Mouse (Mus musculus): ENCODE measurements around the gene Tulp2. TPM values are rescaled to one million over a fixed set of nuclear protein-coding genes. Genes with fewer than 3 reads are reported as not detected.

Tulp2 gene
- total RNA-seq, 2 experiments from 2014 or later = not detected

DNA sequence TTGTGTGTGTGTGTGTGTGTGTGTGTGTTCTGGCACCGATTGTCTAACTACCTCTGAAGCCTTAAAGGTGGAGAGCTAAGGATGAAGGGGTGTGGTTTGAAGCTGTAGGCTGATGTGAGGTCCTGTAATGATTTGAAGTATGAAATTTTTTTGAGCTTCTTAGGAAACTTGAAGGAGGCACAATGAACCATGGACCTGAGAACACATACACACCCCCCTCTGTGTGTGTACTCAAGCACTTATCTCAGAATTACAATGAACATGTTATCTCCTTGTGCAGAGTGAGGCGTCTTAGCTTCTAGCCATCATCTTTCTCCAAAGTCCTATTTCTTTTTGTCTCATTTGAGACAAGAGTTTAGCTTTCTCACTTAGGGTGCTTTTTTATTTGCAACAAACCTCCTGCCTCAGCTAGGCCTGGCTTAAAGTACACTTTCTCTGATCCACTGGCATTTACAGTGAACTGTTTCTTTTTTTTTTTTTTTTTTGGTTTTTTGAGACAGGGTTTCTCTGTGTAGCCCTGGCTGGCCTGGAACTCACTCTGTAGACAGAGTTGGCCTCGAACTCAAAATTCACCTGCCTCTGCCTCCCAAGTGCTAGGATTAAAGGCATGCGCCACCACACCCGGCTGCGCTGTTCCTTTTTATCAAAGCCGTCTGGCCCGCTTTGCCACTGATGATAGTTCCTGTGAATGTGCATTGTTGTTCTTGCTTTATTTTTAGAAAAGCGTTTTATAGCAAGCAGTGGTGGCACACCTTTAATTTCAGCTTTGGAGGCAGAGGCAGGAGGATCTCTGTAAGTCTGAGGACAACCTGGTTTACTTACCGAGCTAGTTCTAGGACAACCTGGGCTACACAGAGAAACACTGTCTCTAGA lies 87.2 kb downstream of the Tulp2 start:
- DNase-seq (ENCODE audit: low spot score) = no peak
- intact Hi-C loops (cut with DNase I) = no loop called here

DNA sequence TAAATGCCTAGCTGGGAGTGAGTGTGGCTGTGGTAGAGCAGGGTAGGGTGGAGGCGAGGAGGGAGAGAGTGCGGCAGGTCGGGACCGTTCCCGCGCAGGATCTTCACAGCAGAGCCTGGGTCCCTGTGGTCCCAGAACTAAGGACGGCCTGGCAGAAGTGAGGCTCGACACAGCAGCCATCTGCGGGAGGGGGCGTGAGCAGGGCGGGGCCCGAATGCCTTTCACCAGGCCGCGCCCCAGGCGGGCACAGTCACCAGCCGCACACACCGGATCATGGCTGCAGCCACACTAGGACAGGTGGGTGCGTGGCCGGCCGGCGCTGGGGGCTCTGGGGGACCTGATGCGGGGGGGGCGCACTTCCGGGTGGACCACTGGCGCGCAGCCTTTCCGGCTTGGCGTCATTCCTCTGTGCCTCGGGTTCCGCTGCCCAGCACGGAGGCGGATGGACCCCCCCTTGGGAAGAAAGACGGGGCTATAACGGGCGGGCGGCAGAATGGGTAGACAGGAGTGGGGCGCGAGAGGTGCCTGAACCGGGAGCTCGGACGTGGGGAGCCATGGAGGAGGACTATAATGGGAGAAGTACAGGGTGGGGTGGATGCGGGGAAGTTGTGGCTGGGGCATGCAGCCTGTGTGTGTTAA lies 88.5 kb downstream of the Tulp2 start, which contains the start of gene Bcat2:
Gene Bcat2, plus strand, starts transcription at position 51 of the 639 bp plus-strand sequence.
- DNase-seq (ENCODE audit: low spot score) = peak; percentile 57
- intact Hi-C loops (cut with DNase I) = no loop called here

DNA sequence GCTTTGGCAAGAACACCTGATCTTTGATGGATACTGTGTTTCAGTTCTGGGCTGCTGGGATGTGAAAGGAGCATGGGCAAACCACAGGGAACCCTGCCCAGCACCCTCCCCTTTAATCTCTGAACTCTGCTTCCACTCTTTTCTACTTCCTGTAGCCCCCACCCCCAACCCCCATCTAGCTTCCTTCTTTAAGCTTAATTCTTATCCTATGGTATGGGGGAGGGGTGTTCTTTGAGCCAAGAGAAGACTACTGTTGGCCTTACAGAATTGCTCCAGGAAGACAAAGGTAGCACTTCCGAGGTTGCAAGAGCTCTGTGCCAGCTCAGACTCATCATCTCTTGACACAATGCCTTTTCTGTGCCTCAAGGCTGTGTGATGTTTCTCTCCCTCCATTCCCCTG lies 90.3 kb downstream of the Tulp2 start:
- intact Hi-C loops (cut with DNase I) = no loop called here

More for the DNA sequence above, 90.3 kb downstream of the Tulp2 start:
- no peak for DNase-seq (ENCODE audit: low spot score)

Small RNAs within 50 kb of the gene (microRNA-seq; reads per million reads assigned to microRNA genes)
- not detected for gene Gm22133

Other genes starting within 250 kb of the Tulp2 start
- 1 to 10 TPM; 2.9 to 3.2 TPM for gene Cd37, start 242.8 kb upstream of the Tulp2 start, total RNA-seq (2021)
- not detected for gene Slc6a16, start 240.8 kb upstream of the Tulp2 start, total RNA-seq (2021)
- gene Slc6a21, start 204.4 kb upstream of the Tulp2 start, total RNA-seq (2021) = not detected
- gene Trpm4, start 148.1 kb upstream of the Tulp2 start, total RNA-seq (2021) = 10 to 100 TPM; 23.5 to 25.0 TPM
- 100 to 1,000 TPM; 773 to 825 TPM for gene Hrc, start 146.6 kb upstream of the Tulp2 start, total RNA-seq (2021)
- gene Ppfia3, start 114.9 kb upstream of the Tulp2 start, total RNA-seq (2021) = under 1 TPM; 0.18 to 0.25 TPM
- gene Lin7b, start 111.3 kb upstream of the Tulp2 start, total RNA-seq (2021) = 1 to 10 TPM; 1.8 to 2.0 TPM
- 100 to 1,000 TPM; 110 to 111 TPM for gene Snrnp70, start 86.1 kb upstream of the Tulp2 start, total RNA-seq (2021)
- gene Kcna7, start 76.2 kb upstream of the Tulp2 start, total RNA-seq (2021) = 1 to 10 TPM; 3.2 to 3.7 TPM
- under 1 TPM; 0.14 to 0.39 TPM for gene Ntf5, start 68.2 kb upstream of the Tulp2 start, total RNA-seq (2021)
- not detected for gene Lhb, start 61.1 kb upstream of the Tulp2 start, total RNA-seq (2021)
- 10 to 100 TPM; 93.1 to 98.1 TPM for gene Gys1, start 47.0 kb upstream of the Tulp2 start, total RNA-seq (2021)
- gene Ruvbl2, start 43.8 kb upstream of the Tulp2 start, total RNA-seq (2021) = 10 to 100 TPM; 28.5 to 29.3 TPM
- gene Ftl1, start 22.0 kb upstream of the Tulp2 start, total RNA-seq (2021) = 100 to 1,000 TPM; 210 to 232 TPM
- 10 to 100 TPM; 24.7 to 26.7 TPM for gene Bax, start 15.0 kb upstream of the Tulp2 start, total RNA-seq (2021)
- 1 to 10 TPM; 4.0 to 5.1 TPM for gene Gm45808, start 4.9 kb downstream of the Tulp2 start, total RNA-seq (2021)
- gene Dhdh, start 6.9 kb downstream of the Tulp2 start, total RNA-seq (2021) = 1 to 10 TPM; 5.9 to 6.7 TPM
- 100 to 1,000 TPM; 126 to 129 TPM for gene Nucb1, start 28.5 kb downstream of the Tulp2 start, total RNA-seq (2021)
- gene Ppp1r15a, start 44.4 kb downstream of the Tulp2 start, total RNA-seq (2021) = 10 to 100 TPM; 22.7 to 23.9 TPM
- gene Plekha4, start 44.5 kb downstream of the Tulp2 start, total RNA-seq (2021) = 1 to 10 TPM; 2.2 to 4.7 TPM
- gene Hsd17b14, start 73.0 kb downstream of the Tulp2 start, total RNA-seq (2021) = under 1 TPM; 0.18 to 0.59 TPM
- 100 to 1,000 TPM; 188 to 200 TPM for gene Bcat2, start 88.3 kb downstream of the Tulp2 start, total RNA-seq (2021)
- not detected for gene Fgf21, start 133.6 kb downstream of the Tulp2 start, total RNA-seq (2021)
- not detected for gene Fut1, start 135.4 kb downstream of the Tulp2 start, total RNA-seq (2021)
- under 1 TPM; 0.21 to 0.39 TPM for gene Izumo1, start 139.9 kb downstream of the Tulp2 start, total RNA-seq (2021)
- 10 to 100 TPM; 26.3 to 33.6 TPM for gene Rasip1, start 145.6 kb downstream of the Tulp2 start, total RNA-seq (2021)
- 1 to 10 TPM; 6.0 to 8.4 TPM for gene Mamstr, start 158.1 kb downstream of the Tulp2 start, total RNA-seq (2021)
- under 1 TPM; 0.47 to 0.78 TPM for gene Fut2, start 184.5 kb downstream of the Tulp2 start, total RNA-seq (2021)
- under 1 TPM; 0.14 to 0.29 TPM for gene Ntn5, start 202.1 kb downstream of the Tulp2 start, total RNA-seq (2021)
- gene Sec1, start 212.5 kb downstream of the Tulp2 start, total RNA-seq (2021) = under 1 TPM in 1 of 2 experiments, not detected in 1; 0.16 TPM
- gene Car11, start 218.0 kb downstream of the Tulp2 start, total RNA-seq (2021) = 1 to 10 TPM; 2.5 to 3.8 TPM
- 100 to 1,000 TPM in 1 of 2 experiments, 10 to 100 TPM in 1; 13.6 to 153 TPM for gene Dbp, start 223.2 kb downstream of the Tulp2 start, total RNA-seq (2021)
- 100 to 1,000 TPM; 507 to 553 TPM for gene Rpl18, start 233.6 kb downstream of the Tulp2 start, total RNA-seq (2021)
- 10 to 100 TPM; 15.8 to 16.7 TPM for gene Sphk2, start 236.1 kb downstream of the Tulp2 start, total RNA-seq (2021)
- gene Fam83e, start 239.3 kb downstream of the Tulp2 start, total RNA-seq (2021) = under 1 TPM; 0.20 to 0.34 TPM
- not detected for gene Spaca4, start 243.9 kb downstream of the Tulp2 start, total RNA-seq (2021)

Measured in heart, postnatal 25 days (tissue).